8 mouse cellular contexts compared by ENCODE assay signal in genomic region chrX:12005181-12006030, GRCm38 (mm10).
A peak's percentile ranks its signal among the peaks of the same experiment; 100 is the strongest.
DNase-seq lines count a peak whose midpoint lies in the region; ATAC-seq and TF ChIP-seq lines count a peak whose summit lies in the region.

No protein-coding gene starts in this region.

- TF ChIP-seq EP300 in heart, postnatal 0 days (IDR thresholded peaks at IDR 0.05; ENCODE audit: low read depth), result no peak

- peaks cover 43% of the 10 kb centered on the region for H3K27me3 ChIP-seq in erythroblast, embryonic 14.5 days (ENCODE audit: control insufficient read depth)
- H3K27me3 ChIP-seq in heart, postnatal 0 days (ENCODE audit: control insufficient read depth, insufficient read depth, low read length), result peaks cover 34% of the 10 kb centered on the region; the same call in 1 of the 2 replicates
- peaks cover 58% of the 10 kb centered on the region for H3K27me3 ChIP-seq in megakaryocyte, embryonic 14.5 days (replicated peaks)
- 0 out of 2 replicates have a peak, but pooled peaks cover 5% of the 10 kb centered on the region for H3K27me3 ChIP-seq in stomach, embryonic 14.5 days (ENCODE audit: control insufficient read depth, insufficient read depth, low read length)

- peak overlapping the region; percentile 63; the same call in 1 of the 2 replicates for H3K9ac ChIP-seq in heart, postnatal 0 days (replicated peaks; ENCODE audit: low read depth, low read length)
- no peak overlapping the region; the same call in 1 of the 2 replicates for H3K9ac ChIP-seq in stomach, embryonic 14.5 days (replicated peaks; ENCODE audit: low read depth, low read length)

- WGBS in heart, postnatal 0 days, result 8% methylated on average over 34 of the region's 38 CpGs
- WGBS in stomach, embryonic 14.5 days, result 10% methylated on average over 36 of the region's 38 CpGs

- H3K4me3 ChIP-seq in erythroblast, embryonic 14.5 days (replicated peaks), result peak overlapping the region; percentile 71
- peak overlapping the region; percentile 57 for H3K4me3 ChIP-seq in heart, postnatal 0 days (ENCODE audit: low read depth, low read length)
- peak overlapping the region; percentile 92 for H3K4me3 ChIP-seq in megakaryocyte, embryonic 14.5 days (replicated peaks)
- peak overlapping the region; percentile 36; the same call in 1 of the 2 replicates for H3K4me3 ChIP-seq in stomach, embryonic 14.5 days (ENCODE audit: low read depth, low read length)

- H3K4me2 ChIP-seq in heart, postnatal 0 days (ENCODE audit: low read depth, low read length), result peak overlapping the region; percentile 70
- peak overlapping the region; percentile 69 for H3K4me2 ChIP-seq in stomach, embryonic 14.5 days (replicated peaks; ENCODE audit: low read depth, low read length)

- peaks cover 5% of the 10 kb centered on the region for H3K36me3 ChIP-seq in erythroblast, embryonic 14.5 days (ENCODE audit: control insufficient read depth)
- H3K36me3 ChIP-seq in heart, postnatal 0 days (replicated peaks; ENCODE audit: control insufficient read depth, insufficient read depth, low read length), result no peaks in the 10 kb centered on the region
- no peaks in the 10 kb centered on the region for H3K36me3 ChIP-seq in megakaryocyte, embryonic 14.5 days (replicated peaks; ENCODE audit: low read length)
- no peaks in the 10 kb centered on the region for H3K36me3 ChIP-seq in stomach, embryonic 14.5 days (ENCODE audit: control insufficient read depth, insufficient read depth, low read length)

- H3K27ac ChIP-seq in heart, postnatal 0 days (ENCODE audit: low read depth), result peak overlapping the region; percentile 84
- H3K27ac ChIP-seq in stomach, embryonic 14.5 days (ENCODE audit: low read length), result peak overlapping the region; percentile 84

- no peaks in the 10 kb centered on the region for H3K9me3 ChIP-seq in erythroblast, embryonic 14.5 days (ENCODE audit: control insufficient read depth, low read length)
- no peaks in the 10 kb centered on the region for H3K9me3 ChIP-seq in heart, postnatal 0 days (replicated peaks; ENCODE audit: control insufficient read depth, low read length)
- H3K9me3 ChIP-seq in megakaryocyte, embryonic 14.5 days, result 0 out of 2 replicates have a peak, but pooled peaks cover 4% of the 10 kb centered on the region
- no peaks in the 10 kb centered on the region for H3K9me3 ChIP-seq in stomach, embryonic 14.5 days (ENCODE audit: control insufficient read depth, low read depth, low read length)

- DNase-seq in urinary bladder, adult 18-20 months (ENCODE audit: low spot score in 2 of 2), result peak; percentile 48 to 70
- no peak for DNase-seq in urinary bladder, postnatal 10 days (ENCODE audit: low spot score)
- DNase-seq in heart, postnatal 0 days (ENCODE audit: low spot score), result peak; percentile 31
- DNase-seq in kidney, postnatal 25 days, result peak; percentile 44 to 75
- no peak for DNase-seq in layer of hippocampus, postnatal 25 days (ENCODE audit: extremely low spot score in 1 of 2, low spot score in 1 of 2)

- peak; percentile 37; the same call in 1 of the 2 replicates for ATAC-seq in heart, postnatal 0 days (ENCODE audit: insufficient read depth, low read depth)
- ATAC-seq in stomach, embryonic 14.5 days (ENCODE audit: insufficient number of reproducible peaks, insufficient read depth, low FRiP score, low read depth), result peak; percentile 53; the same call in 1 of the 2 replicates

- no peak for TF ChIP-seq CTCF in heart, postnatal 0 days (IDR thresholded peaks at IDR 0.05; ENCODE audit: low read depth)

- peaks cover 77% of the 10 kb centered on the region for H3K4me1 ChIP-seq in erythroblast, embryonic 14.5 days (ENCODE audit: control insufficient read depth)
- no peaks in the 10 kb centered on the region for H3K4me1 ChIP-seq in heart, postnatal 0 days (ENCODE audit: control insufficient read depth, insufficient read depth)
- H3K4me1 ChIP-seq in megakaryocyte, embryonic 14.5 days, result peaks cover 67% of the 10 kb centered on the region
- H3K4me1 ChIP-seq in stomach, embryonic 14.5 days (ENCODE audit: control insufficient read depth, insufficient read depth, low read length), result peaks cover 3% of the 10 kb centered on the region; the same call in 1 of the 2 replicates

Comparison
In these comparisons a context has a peak if more than half of its experiments do, and no peak if none do; other contexts are left out.
1. DNase-seq: peak in urinary bladder, adult 18-20 months (2 of 2), heart, postnatal 0 days (single experiment) and kidney, postnatal 25 days (2 of 2); none in urinary bladder, postnatal 10 days (single experiment) and layer of hippocampus, postnatal 25 days (0 of 2).
2. H3K4me3 ChIP-seq: peak in every context shown above with its lines; median percentile 92 in megakaryocyte, embryonic 14.5 days; 71 in erythroblast, embryonic 14.5 days; 57 in heart, postnatal 0 days; 36 in stomach, embryonic 14.5 days.